Mouse (Mus musculus) adrenal gland, postnatal 14 days (tissue): ENCODE results near the gene Rnf224. TPM values are rescaled to one million over a fixed set of nuclear protein-coding genes. Genes with fewer than 3 reads are reported as not detected.

ENCODE experiments used
- DNase-seq: peaks from one replicate; pipeline ENCODE4 v3.0.0; 2021; ENCODE audit warnings: mixed read lengths
- total RNA-seq: library from RNA; stranded (reverse); gene quantifications from 2 replicates; pipeline ENCODE4 v1.2.3, GENCODE M21; 2021

The Rnf224 gene
- total RNA-seq, 1 experiment from 2014 or later = not detected

GRCm38 (mm10) chr2:25194006-25194405, 42.6 kb downstream of the Rnf224 start:
- DNase-seq = no peak

GRCm38 (mm10) chr2:25193330-25193770, 43.2 kb downstream of the Rnf224 start:
- peak; percentile 87 for DNase-seq

- no peak for DNase-seq
These were observed 48.7 kb downstream of the Rnf224 start for GRCm38 (mm10) chr2:25187841-25188240.

- no peak for DNase-seq
These were observed 50.0 kb downstream of the Rnf224 start for GRCm38 (mm10) chr2:25186575-25186930.

- DNase-seq = peak; percentile 59
These were observed 50.7 kb downstream of the Rnf224 start for GRCm38 (mm10) chr2:25185625-25186574.

GRCm38 (mm10) chr2:25184496-25184895, 52.1 kb downstream of the Rnf224 start:
- DNase-seq = no peak

Other genes with a start within 250 kb of the Rnf224 start
- 58.5 and 61.2 TPM in 2 replicates for gene Nsmf, start 182.4 kb downstream of the Rnf224 start, total RNA-seq
- gene Entpd8, start 156.5 kb downstream of the Rnf224 start, total RNA-seq = 1.3 and 7.7 TPM in 2 replicates
- not detected in 2 replicates for gene Noxa1, start 141.6 kb downstream of the Rnf224 start, total RNA-seq
- gene Nrarp, start 56.0 kb downstream of the Rnf224 start, total RNA-seq = 8.7 and 9.5 TPM in 2 replicates
- gene Tor4a, start 39.9 kb downstream of the Rnf224 start, total RNA-seq = 13.9 and 21.3 TPM in 2 replicates
- 41.6 and 47.1 TPM in 2 replicates for gene Nelfb, start 25.3 kb downstream of the Rnf224 start, total RNA-seq
- not detected in 2 replicates for gene Stpg3, start 22.1 kb downstream of the Rnf224 start, total RNA-seq
- not detected in 2 replicates for gene Fam166a, start 18.0 kb downstream of the Rnf224 start, total RNA-seq
- 290 and 294 TPM in 2 replicates for gene Tubb4b, start 12.1 kb downstream of the Rnf224 start, total RNA-seq
- gene Slc34a3, start 2.4 kb downstream of the Rnf224 start, total RNA-seq = not detected in 2 replicates
- 7.2 and 7.9 TPM in 2 replicates for gene Rnf208, start 5.5 kb upstream of the Rnf224 start, total RNA-seq
- gene Cysrt1, start 5.7 kb upstream of the Rnf224 start, total RNA-seq = not detected in 2 replicates
- gene AL732309.1, start 10.1 kb upstream of the Rnf224 start, total RNA-seq = 3.3 and 3.9 TPM in 2 replicates
- 25.6 and 31.0 TPM in 2 replicates for gene Tmem203, start 18.7 kb upstream of the Rnf224 start, total RNA-seq
- gene Tprn, start 25.8 kb upstream of the Rnf224 start, total RNA-seq = 10.9 and 13.4 TPM in 2 replicates
- 45.8 and 49.8 TPM in 2 replicates for gene Ssna1, start 35.7 kb upstream of the Rnf224 start, total RNA-seq
- 63.9 and 66.1 TPM in 2 replicates for gene Anapc2, start 35.7 kb upstream of the Rnf224 start, total RNA-seq
- not detected in 2 replicates for gene Tmem210, start 51.4 kb upstream of the Rnf224 start, total RNA-seq
- not detected in 2 replicates for gene Lrrc26, start 53.1 kb upstream of the Rnf224 start, total RNA-seq
- gene Grin1, start 82.4 kb upstream of the Rnf224 start, total RNA-seq = 9.7 and 11.0 TPM in 2 replicates
- 43.1 and 45.7 TPM in 2 replicates for gene Man1b1, start 95.6 kb upstream of the Rnf224 start, total RNA-seq
- 19.9 and 20.8 TPM in 2 replicates for gene Dpp7, start 119.6 kb upstream of the Rnf224 start, total RNA-seq
- 8.7 and 11.8 TPM in 2 replicates for gene Uap1l1, start 128.9 kb upstream of the Rnf224 start, total RNA-seq
- gene Sapcd2, start 135.5 kb upstream of the Rnf224 start, total RNA-seq = 3.4 and 3.5 TPM in 2 replicates
- 7.6 and 9.5 TPM in 2 replicates for gene Entpd2, start 159.1 kb upstream of the Rnf224 start, total RNA-seq
- 77.2 and 90.9 TPM in 2 replicates for gene Npdc1, start 162.6 kb upstream of the Rnf224 start, total RNA-seq
- gene Fut7, start 186.5 kb upstream of the Rnf224 start, total RNA-seq = 4.7 TPM in 1 of 2 replicates, not detected in the other
- gene Abca2, start 191.9 kb upstream of the Rnf224 start, total RNA-seq = 29.3 and 30.1 TPM in 2 replicates
- gene Clic3, start 220.1 kb upstream of the Rnf224 start, total RNA-seq = 0.74 and 1.0 TPM in 2 replicates
- 36.2 and 42.6 TPM in 2 replicates for gene Paxx, start 224.3 kb upstream of the Rnf224 start, total RNA-seq
- 8.7 and 9.9 TPM in 2 replicates for gene Ptgds, start 233.3 kb upstream of the Rnf224 start, total RNA-seq